Mouse (Mus musculus) cerebellum, adult (tissue): ENCODE measurements around the gene Insr.
"Not testable (repeated sequence)": the region's sequence is repeated elsewhere in the genome, so short reads cannot be mapped to it uniquely, and the experiment has no call there.

Experiments used
- ATAC-seq: cut with Nextera tagmentation; 2 replicates; pipeline ENCODE4 v1.9.2; 2017; ENCODE audit warnings: mild to moderate bottlenecking, moderate library complexity, mixed read lengths; ENCODE audit not compliant: insufficient number of reproducible peaks, low FRiP score, low TSS enrichment

The Insr gene

DNA sequence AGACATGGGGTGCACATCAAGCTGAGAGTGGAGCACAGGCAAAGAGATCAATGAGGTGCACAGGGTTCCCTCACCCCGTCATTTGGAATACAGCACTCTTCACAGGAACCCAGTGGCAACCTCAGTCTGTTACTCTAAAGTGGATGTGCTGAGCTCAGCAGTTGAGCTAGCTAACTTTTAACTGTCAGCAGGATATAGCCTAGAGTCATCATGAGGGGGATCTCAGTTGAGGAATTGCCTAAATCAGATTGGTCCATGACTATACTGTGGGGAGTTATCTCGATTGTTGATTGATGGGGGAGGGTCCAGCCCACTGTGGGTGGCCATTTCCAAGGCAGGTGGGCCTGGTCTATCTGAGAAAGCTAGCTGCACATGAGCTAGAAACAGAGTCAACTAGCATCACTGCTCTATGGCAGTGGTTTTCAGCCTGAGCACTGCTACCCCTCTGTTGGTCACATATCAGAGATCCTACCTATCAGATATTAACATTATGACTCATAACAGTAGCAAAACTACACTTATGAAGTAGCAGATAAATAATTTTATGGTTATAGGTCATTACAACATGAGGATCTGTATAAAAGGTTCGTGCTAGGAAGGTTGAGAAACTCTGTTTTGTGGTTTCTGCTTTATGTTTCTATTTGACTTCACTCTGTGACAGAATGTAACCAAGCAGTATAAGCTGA lies 74.5 kb downstream of the Insr start:
- ATAC-seq: no peak

DNA sequence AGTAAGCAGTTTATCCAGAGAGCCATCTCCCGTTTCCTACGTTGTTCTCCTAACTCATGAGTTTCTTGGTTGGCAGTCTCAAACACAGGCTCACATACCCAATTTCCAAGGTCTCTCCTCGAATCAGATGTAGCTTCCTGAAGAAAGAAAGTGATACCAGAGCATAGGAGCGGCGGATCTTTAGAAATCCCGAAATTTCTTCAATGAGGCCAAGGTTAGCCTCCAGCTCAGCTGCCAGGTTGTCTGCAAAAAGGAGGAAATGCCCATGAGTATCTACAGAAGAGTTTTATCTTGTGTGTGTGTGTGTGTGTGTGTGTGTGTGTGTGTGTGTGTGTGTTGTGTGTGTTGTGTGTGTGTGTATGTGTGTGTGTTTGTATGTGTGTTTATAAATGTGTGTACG lies 76.6 kb downstream of the Insr start:
- no peak for ATAC-seq

DNA sequence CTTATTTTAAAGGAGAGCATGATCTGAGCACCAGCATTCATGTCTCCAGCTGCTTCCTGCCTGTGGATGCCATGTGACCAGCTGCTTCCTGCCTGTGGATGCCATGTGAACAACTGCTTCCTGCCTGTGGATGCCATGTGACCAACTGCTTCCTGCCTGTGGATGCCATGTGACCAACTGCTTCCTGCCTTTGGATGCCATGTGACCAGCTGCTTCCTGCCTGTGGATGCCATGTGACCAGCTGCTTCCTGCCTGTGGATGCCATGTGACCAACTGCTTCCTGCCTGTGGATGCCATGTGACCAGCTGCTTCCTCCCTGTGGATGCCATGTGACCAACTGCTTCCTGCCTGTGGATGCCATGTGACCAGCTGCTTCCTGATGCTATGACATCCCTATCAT lies 85.1 kb downstream of the Insr start:
- ATAC-seq: not testable (repeated sequence)

DNA sequence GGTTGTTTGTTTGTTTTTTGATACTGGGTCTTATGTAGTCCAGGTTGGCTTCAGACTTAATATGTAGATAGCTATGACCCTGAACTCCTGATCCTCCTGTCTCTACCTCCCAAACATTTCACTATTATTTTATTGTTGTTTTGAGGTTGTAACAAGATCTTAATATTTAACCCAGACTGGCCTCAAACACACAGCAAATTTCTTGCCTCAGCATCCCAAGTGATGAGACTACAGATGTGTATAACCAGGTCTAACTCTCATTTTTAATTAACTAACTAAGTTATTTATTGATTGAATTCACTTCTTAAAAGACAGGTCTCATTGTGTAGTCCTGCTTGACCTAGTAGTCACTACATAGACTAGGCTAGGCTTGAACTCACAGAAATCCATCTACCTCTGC lies 88.4 kb downstream of the Insr start:
- no peak for ATAC-seq

DNA sequence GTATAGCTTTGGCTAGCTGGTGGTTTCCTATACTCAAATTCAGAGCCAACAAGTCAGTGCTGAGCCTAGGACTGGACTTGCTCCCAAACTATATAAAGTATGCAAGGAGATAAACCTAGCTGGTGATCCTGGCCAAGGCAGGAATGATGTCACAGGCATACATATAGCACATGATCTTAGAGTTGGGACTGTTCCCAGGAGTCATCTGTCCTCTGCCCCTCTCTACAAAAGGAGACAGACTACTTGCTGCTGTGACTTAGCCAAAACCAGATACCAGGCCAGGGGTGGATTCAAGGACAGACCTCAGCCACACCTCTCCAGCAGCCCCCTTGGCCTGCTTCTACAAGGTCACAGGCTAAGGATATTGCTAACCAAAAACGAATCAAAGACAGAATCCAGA lies 92.0 kb downstream of the Insr start:
- ATAC-seq: no peak

DNA sequence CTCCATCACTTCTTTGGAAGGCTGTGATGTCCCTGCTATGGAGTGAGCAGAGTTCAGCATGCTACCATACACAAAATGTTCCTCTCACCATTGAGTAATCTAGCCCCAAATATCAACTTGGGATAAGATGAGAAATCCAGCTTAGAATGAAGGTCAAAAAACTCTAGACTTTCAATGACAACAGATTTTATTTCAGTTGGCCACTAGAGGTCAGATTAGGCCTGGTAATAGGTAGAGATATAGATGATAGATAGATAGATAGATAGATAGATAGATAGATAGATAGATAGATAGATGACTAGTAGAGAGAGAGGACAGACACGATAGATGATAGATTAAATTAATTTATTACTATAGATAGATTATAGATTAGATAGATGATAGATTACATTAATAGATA lies 99.5 kb downstream of the Insr start:
- no peak for ATAC-seq

DNA sequence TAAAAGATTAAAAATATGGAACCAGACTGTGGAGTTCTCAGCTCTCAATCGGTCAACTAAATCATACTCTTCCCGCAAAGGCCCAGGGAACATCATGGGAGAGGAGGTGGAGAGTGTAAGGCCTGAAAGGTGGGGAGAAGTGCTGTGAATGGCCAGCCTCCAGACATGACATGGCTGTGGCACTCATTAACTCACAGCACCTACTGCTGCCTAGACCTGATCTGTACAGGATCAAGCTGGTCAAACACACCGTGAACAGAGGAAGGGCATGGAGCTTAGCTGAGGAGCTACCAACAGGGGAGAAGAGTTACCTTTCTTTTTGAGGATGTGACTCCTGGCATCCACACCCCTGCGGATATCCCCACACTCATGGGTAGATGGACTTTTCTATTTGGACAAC lies 102.0 kb downstream of the Insr start:
- ATAC-seq: no peak

DNA sequence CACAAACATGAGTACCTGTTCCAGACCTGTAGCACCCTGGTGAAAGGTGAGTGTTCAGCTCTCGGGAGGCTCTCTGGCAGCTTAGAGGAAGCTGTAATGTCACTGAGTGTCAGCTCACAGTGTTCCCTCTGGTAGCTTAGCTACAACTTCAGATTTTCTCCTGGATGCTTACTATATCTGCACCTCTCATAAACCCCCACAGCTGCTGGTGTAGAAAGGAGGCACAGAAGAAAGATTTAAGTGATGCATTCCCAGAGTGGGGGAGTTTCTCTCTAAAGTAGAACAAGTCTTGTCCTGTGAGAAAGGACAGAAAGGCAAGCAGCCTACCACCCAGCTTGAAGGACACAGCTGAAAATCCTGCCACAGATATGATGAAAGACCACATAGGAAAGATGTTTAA lies 107.2 kb downstream of the Insr start:
- ATAC-seq: no peak

DNA sequence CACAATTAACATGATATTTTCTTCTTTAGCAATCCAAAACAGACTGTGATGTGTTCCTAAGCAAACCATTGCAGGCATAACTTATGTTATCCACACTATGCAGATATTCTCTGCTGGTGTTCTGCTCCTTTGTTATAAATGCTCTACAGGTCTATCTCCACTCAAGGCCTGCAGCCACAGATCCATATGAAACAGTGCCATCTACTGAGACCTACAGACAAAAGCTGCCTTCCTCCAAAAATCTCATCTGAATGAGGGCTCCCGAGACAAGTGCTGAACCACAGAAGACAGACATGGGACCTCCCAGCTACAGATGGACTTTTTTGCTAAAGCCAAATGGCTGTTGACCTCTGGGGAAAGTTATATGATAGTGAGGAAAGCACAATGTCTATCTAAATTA lies 132.9 kb downstream of the Insr start:
- no peak for ATAC-seq

DNA sequence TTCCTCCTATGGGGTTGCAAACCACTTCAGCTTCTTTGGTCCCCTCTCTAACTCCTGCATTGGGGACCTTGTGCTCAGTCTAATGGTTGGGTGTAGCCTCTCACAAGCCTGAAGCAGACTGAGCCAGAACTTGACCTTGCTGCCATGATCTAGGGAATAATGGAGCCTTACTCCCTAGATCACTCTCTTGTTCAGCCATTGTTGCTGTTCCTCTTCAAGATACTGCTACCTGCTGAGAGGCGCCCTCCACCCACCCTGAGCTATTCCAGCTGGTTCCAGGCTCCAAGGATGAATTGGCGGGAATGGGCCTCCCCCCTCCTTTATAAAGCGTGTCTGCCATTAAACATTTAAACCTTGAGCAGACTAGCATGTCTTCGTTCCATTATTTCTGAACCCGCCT lies 179.0 kb downstream of the Insr start:
- ATAC-seq: not testable (repeated sequence)
